7 mouse cellular contexts compared by ENCODE assay signal in the genomic region with DNA sequence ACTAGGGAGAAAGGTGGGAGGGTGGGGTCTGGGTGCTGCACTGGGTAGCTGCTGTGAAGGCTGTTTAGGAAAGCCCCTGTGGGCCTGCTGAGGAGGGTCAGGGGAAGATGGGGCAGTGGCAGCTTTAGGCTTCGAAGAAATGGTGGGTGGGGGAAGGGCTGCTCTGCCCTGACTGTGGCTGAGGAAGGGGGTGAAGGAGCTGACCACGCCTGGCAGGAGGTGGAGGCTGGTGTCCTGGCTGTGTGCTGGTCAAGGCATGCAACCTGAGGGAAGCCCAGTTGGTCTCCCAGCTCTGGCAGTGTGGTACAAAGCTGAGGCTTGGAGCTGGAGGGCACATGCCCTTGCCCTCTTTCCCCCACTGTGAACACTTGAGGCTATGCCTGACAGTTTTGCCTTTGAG. TPM values are rescaled to one million over a fixed set of nuclear protein-coding genes. Genes with fewer than 3 reads are reported as not detected.
DNase-seq lines count a peak whose midpoint lies in the region; ATAC-seq and TF ChIP-seq lines count a peak whose summit lies in the region.

No protein-coding gene starts in this region.

- WGBS in hindbrain, embryonic 13.5 days: 15% methylated on average over 2 of the region's 2 CpGs
- 38% methylated on average over 2 of the region's 2 CpGs for WGBS in limb, embryonic 14.5 days

- no peak for TF ChIP-seq CTCF in E14TG2a.4 (conservative IDR thresholded peaks at IDR 0.05; ENCODE audit: low read length)
- no peak for TF ChIP-seq CTCF in bone marrow macrophage, adult 2 months (IDR thresholded peaks at IDR 0.05; ENCODE audit: low read depth, low read length)

- no peak for ATAC-seq in hindbrain, embryonic 13.5 days (ENCODE audit: low FRiP score)
- no peak for ATAC-seq in limb, embryonic 14.5 days (ENCODE audit: low FRiP score, low read depth)

- H3K4me1 ChIP-seq in E14TG2a.4 (replicated peaks; ENCODE audit: low read depth, low read length): peaks cover 85% of the 10 kb centered on the region
- peaks cover 28% of the 10 kb centered on the region for H3K4me1 ChIP-seq in bone marrow macrophage, adult 2 months (ENCODE audit: control insufficient read depth, insufficient read depth, low read length)
- peaks cover 78% of the 10 kb centered on the region for H3K4me1 ChIP-seq in hindbrain, embryonic 13.5 days (replicated peaks)
- peaks cover 41% of the 10 kb centered on the region for H3K4me1 ChIP-seq in limb, embryonic 14.5 days (ENCODE audit: control insufficient read depth, insufficient read depth, low read length)

- H3K36me3 ChIP-seq in E14TG2a.4 (ENCODE audit: insufficient read depth, low read length): peaks cover 64% of the 10 kb centered on the region
- peaks cover 35% of the 10 kb centered on the region for H3K36me3 ChIP-seq in hindbrain, embryonic 13.5 days
- peaks cover 32% of the 10 kb centered on the region for H3K36me3 ChIP-seq in limb, embryonic 14.5 days (ENCODE audit: control insufficient read depth, insufficient read depth, low read length)

- H3K4me2 ChIP-seq in hindbrain, embryonic 13.5 days: peak overlapping the region; percentile 84
- peak overlapping the region; percentile 75 for H3K4me2 ChIP-seq in limb, embryonic 14.5 days (replicated peaks; ENCODE audit: low read depth, low read length, severe bottlenecking)

- no peaks in the 10 kb centered on the region for H3K9me3 ChIP-seq in E14TG2a.4 (ENCODE audit: low read length)
- no peaks in the 10 kb centered on the region for H3K9me3 ChIP-seq in hindbrain, embryonic 13.5 days
- no peaks in the 10 kb centered on the region for H3K9me3 ChIP-seq in limb, embryonic 14.5 days (ENCODE audit: control insufficient read depth, low read length)

- no peak for DNase-seq in limb, embryonic 14.5 days (ENCODE audit: low spot score)
- no peak for DNase-seq in gastrocnemius, adult 18-20 months (ENCODE audit: low spot score)
- no peak for DNase-seq in cerebellum, adult 11 months
- DNase-seq in left cerebral cortex, postnatal 4 days: no peak

- H3K9ac ChIP-seq in hindbrain, embryonic 13.5 days: peak overlapping the region; percentile 98
- peak overlapping the region; percentile 95; the same call in 1 of the 2 replicates for H3K9ac ChIP-seq in limb, embryonic 14.5 days (ENCODE audit: low read depth, low read length, severe bottlenecking)

- H3K27me3 ChIP-seq in E14TG2a.4 (ENCODE audit: insufficient read depth, low read length): no peaks in the 10 kb centered on the region
- no peaks in the 10 kb centered on the region for H3K27me3 ChIP-seq in hindbrain, embryonic 13.5 days
- no peaks in the 10 kb centered on the region for H3K27me3 ChIP-seq in limb, embryonic 14.5 days (ENCODE audit: control insufficient read depth, insufficient read depth, low read length)

- TF ChIP-seq POLR2A in bone marrow macrophage, adult 2 months (IDR thresholded peaks at IDR 0.05; ENCODE audit: borderline replicate concordance, low read depth, low read length): no peak
- TF ChIP-seq POLR2A in limb, embryonic 14.5 days (IDR thresholded peaks at IDR 0.05; ENCODE audit: borderline replicate concordance, extremely low read depth, insufficient read depth, insufficient read length): no peak

- intact Hi-C loops in left cerebral cortex, postnatal 4 days (cut with DNase I): no loop called here

- peak overlapping the region; percentile 37; the same call in 1 of the 2 replicates for H3K4me3 ChIP-seq in E14TG2a.4 (replicated peaks; ENCODE audit: low read length)
- H3K4me3 ChIP-seq in bone marrow macrophage, adult 2 months (ENCODE audit: insufficient read depth, low read length): peak overlapping the region; percentile 72
- peak overlapping the region; percentile 100 for H3K4me3 ChIP-seq in hindbrain, embryonic 13.5 days
- no peak overlapping the region; the same call in 1 of the 2 replicates for H3K4me3 ChIP-seq in limb, embryonic 14.5 days (replicated peaks; ENCODE audit: low read length)

- no peak overlapping the region for H3K27ac ChIP-seq in bone marrow macrophage, adult 2 months (ENCODE audit: insufficient read depth, low read depth, low read length)
- no peak overlapping the region for H3K27ac ChIP-seq in hindbrain, embryonic 13.5 days
- no peak overlapping the region for H3K27ac ChIP-seq in limb, embryonic 14.5 days (replicated peaks; ENCODE audit: low read depth, low read length)

RNA-seq across cellular contexts. Expression of gene Bri3, which starts 14.4 kb away (rescaled TPM):
- 521 and 566 TPM in 2 replicates for polyA plus RNA-seq in bone marrow macrophage, adult 2 months (2012; ENCODE audit: insufficient read depth, insufficient read length, missing spikeins)
- polyA plus RNA-seq in hindbrain, embryonic 13.5 days (2015; fragmentation: Nextera tagmentation; extraction: Ambion mirVana): 116 and 125 TPM in 2 replicates
- polyA plus RNA-seq in limb, embryonic 14.5 days (2012; rRNA removed): 90.6 and 107 TPM in 2 replicates
- polyA plus RNA-seq in limb, embryonic 14.5 days (2014; fragmentation: Nextera tagmentation; extraction: Ambion mirVana): 119 and 131 TPM in 2 replicates
- total RNA-seq in gastrocnemius, adult 18-20 months (2021): 10 to 100 TPM; 39.4 to 45.3 TPM
- 10 to 100 TPM; 68.9 to 72.5 TPM for total RNA-seq in left cerebral cortex, postnatal 4 days (2021)

RNA-seq across cellular contexts. Expression of gene Tecpr1, which starts 35.3 kb away (rescaled TPM):
- polyA plus RNA-seq in bone marrow macrophage, adult 2 months (2012; ENCODE audit: insufficient read depth, insufficient read length, missing spikeins): 50.7 and 55.3 TPM in 2 replicates
- polyA plus RNA-seq in hindbrain, embryonic 13.5 days (2015; fragmentation: Nextera tagmentation; extraction: Ambion mirVana): 41.5 and 42.1 TPM in 2 replicates
- 34.7 and 39.7 TPM in 2 replicates for polyA plus RNA-seq in limb, embryonic 14.5 days (2012; rRNA removed)
- 18.6 and 21.2 TPM in 2 replicates for polyA plus RNA-seq in limb, embryonic 14.5 days (2014; fragmentation: Nextera tagmentation; extraction: Ambion mirVana)
- 10 to 100 TPM; 14.1 to 16.0 TPM for total RNA-seq in gastrocnemius, adult 18-20 months (2021)
- total RNA-seq in left cerebral cortex, postnatal 4 days (2021): 10 to 100 TPM; 72.6 to 83.1 TPM
